Mouse (Mus musculus) gonadal fat pad, adult 2 months (tissue): ENCODE data around the gene Mmp24. TPM values are rescaled to one million over a fixed set of nuclear protein-coding genes. Genes with fewer than 3 reads are reported as not detected.
"Not testable (repeated sequence)": the region's sequence is repeated elsewhere in the genome, so short reads cannot be mapped to it uniquely, and the experiment has no call there.

ENCODE experiments used
- DNase-seq: peaks from one replicate; pipeline ENCODE4 v3.0.0-alpha.2; 2012; ENCODE audit warnings: low read depth
- polyA plus RNA-seq: library from polyadenylated mRNA; depleted of rRNA; stranded (reverse); fragments of >200 nt; gene quantifications from 2 replicates; pipeline ENCODE4 v1.2.3, GENCODE M21; 2012; rRNA removed

Mmp24 gene
- 0.09 and 0.13 TPM in 2 replicates for polyA plus RNA-seq

DNA sequence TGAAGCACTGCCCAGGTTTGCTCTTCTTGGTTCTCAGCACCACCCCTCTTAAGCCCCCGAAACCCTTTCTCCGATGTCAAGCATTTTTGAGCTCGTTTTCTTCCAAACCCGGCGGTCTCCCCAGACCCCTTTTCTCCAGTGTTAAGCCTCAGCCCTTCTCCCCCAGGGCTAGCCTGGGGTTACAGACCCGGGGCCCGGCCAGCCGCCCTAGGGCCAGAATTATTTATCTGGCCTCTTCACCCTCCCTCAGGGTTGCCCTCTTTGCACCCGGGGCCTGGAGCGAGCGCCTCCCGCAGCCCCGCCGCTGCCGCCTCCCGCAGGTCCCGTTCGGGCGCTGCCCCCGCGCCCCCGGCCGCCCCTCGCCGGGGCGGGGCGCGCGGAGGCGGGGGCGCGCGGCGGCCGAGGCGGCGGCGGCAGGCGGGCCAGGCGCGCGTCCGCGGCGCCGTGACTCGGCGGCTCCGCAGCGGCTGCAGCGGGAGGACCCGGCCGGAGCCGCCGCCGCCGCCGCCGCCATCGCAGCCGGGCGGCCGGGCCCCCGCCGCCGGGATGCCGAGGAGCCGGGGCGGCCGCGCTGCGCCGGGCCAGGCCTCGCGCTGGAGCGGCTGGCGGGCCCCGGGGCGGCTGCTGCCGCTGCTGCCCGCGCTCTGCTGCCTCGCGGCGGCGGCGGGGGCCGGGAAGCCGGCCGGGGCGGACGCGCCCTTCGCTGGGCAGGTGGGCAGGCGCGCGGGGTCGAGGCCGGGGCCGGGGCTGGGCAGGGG, at the start of gene Mmp24:
TSS of gene Mmp24 (plus strand) at position 416 of the 758 bp plus-strand sequence.
- DNase-seq = no peak

DNA sequence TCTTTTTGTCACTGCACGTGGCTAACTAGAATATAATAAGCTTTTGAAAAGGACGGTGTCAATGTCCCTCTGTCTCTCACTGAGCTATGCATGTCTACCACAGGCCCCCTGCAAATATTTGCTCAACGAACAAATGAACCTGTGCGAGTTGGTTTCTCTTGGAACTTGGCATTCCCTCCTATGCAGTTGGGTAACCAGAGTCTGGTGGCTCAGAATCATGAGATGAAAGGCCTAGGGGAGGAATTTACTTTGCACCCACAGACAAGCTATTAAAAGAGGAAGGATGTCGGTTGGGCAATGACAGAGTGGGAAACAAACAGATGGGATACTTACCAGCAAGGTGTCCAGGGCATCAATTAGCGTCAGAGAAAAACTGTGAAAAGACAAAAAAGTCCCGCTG, 48.8 kb upstream of the Mmp24 start:
- peak; percentile 64 for DNase-seq

DNA sequence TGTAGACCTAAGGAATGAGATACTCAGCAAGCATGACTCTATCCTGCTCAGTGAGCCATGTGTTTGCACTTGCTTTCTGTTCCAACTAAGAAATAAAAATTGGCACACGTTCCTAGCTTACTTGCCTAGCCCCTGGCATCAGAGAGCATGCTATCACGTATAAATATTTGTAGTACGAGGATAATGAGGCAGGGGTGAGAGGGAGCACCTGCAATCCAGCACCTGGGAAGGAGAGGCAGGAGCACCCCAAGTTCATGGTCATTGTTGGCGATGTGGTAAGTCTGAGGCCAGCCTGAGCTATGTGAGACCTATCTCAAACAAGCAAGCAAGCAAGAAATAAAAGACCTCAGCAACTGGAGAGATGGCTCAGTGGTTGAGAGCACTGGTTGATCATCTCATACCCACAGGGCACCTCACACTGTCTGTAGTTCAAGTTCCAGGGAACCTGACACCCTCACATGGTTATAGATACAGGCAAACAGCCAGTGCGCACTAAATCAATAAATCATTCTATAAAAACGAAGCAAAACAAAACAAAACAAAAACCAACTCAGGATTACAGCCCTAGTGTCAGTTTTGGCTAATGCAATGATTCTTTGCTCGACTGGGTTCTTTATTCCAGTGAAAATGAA, 47.3 kb upstream of the Mmp24 start:
- no peak for DNase-seq

DNA sequence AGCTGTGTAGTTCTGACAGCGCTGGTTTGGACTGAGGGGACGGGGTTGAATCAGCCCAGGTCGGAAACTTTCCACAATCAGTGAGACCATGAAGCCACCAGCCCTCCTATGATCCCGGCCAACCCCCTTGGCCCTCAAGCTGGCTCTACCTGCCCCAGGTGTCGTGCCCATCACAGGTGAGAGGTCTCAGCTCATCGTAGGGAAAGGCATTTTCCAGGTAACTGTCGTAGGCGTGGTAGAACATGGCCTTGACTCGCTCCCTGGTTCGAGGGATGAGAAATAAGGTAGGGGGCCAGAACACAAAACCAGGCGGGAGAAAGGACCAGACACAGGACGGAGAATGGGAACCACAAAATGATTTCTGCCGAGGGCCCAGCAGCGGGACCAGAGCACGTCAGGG, 46.4 kb upstream of the Mmp24 start:
- no peak for DNase-seq

DNA sequence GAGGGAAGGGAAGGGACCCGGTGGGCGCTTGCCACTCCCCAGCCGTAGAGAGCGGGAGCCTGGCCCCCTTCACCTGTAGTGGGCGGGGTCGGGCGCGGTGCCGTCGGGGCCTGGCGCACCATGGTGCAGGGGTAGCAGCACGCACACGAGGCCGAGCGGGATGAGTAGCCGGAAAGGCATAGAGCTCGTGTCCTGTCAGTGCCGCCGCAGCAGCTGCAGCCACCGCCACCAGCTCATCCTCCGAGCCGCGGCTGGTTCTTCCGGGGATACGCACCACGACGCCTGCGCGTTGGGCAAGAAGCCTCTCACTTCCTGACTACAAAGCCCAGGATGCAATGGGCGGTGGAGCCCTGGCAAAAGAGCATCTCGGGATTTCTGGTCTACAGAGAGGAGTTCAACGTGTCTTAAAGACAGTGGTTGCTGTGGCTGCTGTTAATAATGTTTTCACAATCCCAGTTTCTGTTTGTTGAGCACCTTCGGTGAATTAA, 45.9 kb upstream of the Mmp24 start, which contains the start of gene Edem2:
TSS of gene Edem2 (minus strand) at position 318 of the 488 bp plus-strand sequence.
- peak; percentile 51 for DNase-seq

DNA sequence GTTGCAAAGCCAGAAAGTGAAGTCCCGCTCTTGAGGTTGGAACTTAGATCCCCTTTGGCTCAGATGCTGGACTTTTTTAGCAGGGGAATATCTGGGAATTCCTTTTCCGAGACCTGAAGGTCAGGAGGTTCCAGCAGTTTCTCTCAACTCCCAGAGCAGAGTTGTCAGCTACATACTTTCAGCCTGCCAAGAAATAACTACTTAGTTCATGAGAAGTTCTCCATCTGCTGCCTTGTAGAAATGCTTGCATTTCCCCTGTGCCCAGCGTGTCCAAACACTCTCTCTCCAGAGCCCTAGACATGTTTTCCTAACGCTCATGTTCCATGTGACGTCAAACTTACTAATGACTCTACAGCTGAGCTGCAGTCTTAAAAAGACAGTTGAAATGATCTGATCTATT, 40.1 kb upstream of the Mmp24 start:
- no peak for DNase-seq

DNA sequence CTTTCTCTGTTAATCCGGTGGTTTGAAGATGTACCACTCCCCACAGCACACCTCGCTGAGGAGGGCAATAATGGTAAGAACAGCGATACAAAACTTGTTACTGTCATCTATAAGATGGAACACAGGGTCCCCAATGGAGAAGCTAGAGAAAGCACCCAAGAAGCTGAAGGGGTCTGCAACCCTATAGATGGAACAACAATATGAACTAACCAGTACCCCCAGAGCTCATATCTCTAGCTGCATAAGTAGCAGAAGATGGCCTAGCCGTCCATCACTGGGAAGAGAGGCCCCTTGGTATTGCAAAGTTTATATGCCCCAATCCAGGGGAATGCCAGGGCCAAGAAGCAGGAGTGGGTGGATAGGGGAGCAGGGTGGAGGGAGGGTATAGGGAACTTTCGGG, 39.4 kb upstream of the Mmp24 start, which contains the start of gene Gm17581:
TSS of gene Gm17581 (minus strand) at position 101 of the 400 bp plus-strand sequence.
- DNase-seq = not testable (repeated sequence)

DNA sequence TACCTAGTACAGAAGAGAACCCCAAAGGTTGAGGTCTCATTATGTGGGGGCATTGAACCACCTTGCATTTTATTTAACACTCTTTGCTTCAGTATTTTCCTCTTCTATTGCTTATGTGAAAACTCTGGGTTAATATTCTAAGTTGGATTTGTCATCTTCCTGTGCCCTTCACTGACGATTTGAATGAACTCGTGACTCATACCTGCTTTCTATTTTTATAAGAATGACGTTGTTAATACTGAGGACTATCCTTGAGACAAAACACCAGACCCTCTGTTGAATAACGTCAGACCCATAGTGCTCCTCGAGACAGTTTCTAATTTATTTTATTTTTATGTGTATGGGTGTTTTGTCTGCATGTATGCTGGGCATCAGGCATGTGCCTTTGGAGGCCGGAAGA, 38.2 kb upstream of the Mmp24 start:
- DNase-seq = no peak

DNA sequence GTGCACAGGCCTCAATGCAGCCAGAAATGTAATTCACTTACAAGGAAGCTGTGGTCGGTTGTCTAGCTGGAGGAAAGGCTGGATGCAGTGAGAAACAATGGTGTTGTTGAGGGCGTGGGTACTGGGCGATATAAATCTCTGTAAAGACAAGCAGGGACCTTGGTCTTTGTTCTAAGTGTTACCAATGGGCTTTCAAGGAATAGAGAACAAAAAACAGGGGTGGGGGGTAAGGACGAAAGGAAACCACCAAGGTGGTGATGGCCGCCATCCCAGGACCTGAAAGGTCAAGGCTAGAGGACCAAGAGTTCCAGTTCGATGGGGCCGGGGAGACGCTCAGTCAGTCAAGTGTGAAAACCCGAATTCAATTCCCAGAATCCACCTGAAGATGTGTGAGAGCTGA, 37.3 kb upstream of the Mmp24 start:
- no peak for DNase-seq

DNA sequence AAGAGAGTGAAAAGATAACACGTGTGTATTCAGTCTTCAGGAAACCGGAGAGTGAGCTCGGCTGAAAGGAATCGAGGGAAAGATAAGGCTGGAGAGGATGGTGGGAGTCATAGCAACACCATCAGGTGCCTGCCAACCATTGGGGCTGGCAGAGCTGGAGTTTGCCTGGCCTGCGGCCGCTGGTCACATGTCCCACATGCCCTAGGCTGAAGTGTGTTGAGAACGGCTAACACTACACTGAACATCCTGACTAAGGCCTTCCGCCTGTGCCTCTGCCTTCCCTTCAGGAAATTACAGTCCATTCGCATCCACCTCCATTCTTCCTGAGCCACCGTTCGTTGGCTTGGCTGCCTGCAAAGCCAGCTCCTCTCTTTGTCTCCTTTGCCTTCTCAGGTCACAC, 32.9 kb upstream of the Mmp24 start:
- no peak for DNase-seq

DNA sequence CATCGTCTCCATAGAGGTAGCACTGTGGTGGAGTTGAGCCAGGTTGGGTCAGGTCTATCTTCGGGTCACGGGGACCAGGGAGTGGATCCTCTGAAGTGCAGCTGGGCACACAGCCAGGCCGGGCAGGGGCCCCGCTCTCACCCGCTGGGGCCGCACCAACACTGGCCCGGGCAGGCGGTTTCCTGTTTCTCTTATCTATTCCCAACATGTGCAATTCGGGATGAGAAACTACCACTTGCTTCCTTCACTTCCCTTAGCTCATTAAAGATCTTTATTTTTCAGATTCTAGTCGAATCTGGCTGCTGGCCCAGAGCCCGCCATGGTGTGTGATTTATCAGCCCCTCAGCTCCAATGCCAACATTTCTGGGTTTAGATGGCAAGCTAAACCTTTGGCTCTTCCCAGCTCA, 32.2 kb upstream of the Mmp24 start:
- DNase-seq = no peak

DNA sequence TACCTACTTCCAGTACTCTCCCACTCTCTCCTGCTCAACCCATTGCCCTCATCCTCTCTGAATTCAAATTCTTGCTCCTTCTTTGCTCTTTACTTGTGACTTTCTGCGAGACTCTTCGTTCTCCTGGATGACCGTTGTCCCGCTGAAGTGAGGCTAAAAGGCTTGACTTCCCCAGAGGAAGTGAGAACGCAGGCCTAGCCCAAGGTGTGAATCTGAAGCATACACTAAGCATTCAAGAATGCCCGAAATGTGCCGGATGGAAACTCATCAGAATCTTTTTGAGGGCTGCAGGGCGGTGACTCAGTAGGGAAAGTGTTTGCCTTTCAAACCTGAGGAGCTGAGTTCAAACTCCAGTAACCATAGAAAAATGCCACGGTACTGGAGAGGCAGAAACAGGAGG, 31.8 kb upstream of the Mmp24 start:
- no peak for DNase-seq

DNA sequence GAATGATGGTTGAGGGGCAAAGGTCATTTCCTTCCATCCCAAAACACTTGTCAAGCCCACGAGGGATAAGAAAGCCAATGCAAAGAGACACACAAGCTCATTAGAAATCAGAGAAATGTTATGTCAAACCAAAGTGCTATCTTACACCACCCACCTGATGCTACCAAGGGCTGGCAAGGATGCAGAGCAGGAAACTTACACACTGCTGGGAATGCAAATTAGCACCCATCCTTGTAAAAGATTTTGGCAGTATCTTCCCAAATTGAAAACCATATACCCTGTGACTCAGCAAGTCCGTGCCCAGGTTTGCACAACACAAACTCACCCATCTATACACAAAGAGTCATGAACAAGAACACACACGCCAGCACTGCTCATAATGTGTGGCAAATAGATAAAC, 29.7 kb upstream of the Mmp24 start:
- no peak for DNase-seq

DNA sequence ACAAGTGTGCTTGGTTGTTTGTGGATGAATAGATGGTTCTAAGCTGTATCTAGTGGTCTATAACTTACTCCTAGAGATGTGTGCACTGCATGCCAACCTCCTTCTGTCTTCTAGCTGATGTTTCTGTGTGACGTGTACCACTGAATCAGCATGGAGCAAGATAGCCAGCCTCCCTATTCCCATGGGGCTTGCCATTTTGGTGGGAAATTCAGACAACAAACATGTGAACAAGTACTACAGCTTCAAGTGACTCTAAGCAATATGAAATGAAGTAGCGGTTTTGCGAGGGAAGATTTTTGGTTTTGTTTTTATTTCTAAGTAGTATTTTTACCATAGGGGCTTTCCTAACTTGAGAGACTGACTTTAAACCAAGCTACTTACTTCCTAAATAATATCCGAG, 25.7 kb upstream of the Mmp24 start:
- DNase-seq = no peak

DNA sequence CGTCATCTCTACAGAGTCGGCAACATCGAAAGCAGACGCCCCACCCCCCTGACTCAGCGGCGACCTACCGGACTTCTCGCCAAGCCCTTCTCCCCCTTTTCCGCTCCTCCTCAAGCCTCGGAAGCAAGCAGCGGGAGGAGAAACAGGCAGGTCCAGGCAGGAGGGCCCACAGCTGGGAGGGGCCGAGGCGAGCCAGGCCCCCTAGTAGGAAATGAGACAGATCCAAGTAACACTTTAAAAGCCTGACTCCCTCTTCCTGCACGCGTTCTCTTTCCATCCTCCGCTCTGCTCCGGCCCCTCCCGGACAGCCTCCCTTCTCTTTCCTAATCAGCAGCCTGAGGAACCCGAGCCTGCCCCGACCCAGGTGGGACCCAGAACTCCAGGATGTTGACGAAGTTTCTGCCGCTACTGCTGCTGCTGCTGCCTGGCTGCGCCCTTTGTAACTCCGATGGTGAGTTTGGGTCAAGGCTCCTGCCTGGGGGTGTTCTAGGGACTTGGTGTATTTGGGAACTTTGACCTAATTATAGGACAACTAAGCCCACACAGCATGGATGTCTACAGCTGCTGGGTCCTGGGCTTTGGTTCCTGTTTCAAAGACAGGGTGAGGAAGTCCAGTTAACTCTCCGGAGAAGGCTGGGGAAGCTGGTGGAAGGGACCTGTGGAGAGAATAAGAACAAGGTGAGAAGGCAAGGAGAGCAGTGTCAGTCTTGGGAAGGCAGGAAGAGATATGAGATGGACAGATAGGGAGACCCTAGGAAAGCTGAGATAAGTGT, 23.9 kb upstream of the Mmp24 start, which contains the start of gene Procr:
TSS of gene Procr (plus strand) at position 104 of the 773 bp plus-strand sequence.
- DNase-seq = no peak

DNA sequence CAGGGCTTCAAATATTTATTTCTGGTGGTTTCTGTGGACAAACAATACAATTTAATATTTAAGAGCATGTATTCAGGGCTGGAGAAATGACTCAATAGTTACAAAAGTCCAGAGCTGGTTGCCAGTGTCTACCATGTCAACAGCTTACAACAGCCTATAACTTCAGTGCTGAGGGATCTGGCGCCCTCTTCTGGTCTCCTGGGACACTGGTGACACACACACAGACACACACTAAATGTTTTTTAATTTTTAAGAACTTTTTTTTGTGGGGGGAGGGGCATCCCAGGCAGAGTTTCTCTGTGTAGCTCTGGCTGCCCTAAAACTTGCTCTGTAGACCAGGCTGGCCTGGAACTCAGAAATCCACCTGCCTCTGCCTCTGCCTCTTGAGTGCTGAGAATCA, 19.4 kb upstream of the Mmp24 start:
- no peak for DNase-seq

DNA sequence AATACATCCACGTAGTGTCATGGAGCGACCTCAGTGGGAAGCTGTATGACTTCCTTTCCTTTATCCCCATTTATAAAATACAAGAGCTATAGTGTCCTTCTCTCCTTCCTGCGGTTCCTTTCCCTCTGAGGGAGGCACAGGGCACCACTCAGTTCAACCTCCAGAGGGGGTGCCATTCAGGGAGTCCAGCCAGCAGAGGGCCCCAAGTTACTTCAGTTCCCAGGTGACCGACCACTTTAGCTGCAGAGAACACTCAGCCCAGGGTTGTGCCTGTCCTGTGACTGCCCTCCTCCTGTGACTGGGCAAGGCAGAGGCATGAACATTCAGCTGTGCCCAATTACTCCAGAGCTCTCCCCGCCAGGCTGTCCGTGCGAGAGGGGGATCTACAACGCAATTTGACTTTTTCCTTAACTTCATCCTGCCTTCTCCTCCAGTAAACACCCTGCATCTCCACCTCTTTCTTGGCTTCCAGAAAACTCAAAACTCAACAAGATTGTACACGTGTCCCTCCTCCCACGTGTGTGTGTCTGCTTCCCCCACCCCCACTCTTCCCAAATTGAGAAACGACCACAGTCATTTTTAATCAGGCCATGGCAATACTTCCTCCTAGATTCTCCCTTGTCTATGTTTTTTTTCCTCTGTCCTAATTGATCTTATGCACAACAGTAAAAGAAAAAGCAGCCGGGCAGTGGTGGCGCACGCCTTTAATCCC, 18.1 kb upstream of the Mmp24 start:
- DNase-seq = no peak

DNA sequence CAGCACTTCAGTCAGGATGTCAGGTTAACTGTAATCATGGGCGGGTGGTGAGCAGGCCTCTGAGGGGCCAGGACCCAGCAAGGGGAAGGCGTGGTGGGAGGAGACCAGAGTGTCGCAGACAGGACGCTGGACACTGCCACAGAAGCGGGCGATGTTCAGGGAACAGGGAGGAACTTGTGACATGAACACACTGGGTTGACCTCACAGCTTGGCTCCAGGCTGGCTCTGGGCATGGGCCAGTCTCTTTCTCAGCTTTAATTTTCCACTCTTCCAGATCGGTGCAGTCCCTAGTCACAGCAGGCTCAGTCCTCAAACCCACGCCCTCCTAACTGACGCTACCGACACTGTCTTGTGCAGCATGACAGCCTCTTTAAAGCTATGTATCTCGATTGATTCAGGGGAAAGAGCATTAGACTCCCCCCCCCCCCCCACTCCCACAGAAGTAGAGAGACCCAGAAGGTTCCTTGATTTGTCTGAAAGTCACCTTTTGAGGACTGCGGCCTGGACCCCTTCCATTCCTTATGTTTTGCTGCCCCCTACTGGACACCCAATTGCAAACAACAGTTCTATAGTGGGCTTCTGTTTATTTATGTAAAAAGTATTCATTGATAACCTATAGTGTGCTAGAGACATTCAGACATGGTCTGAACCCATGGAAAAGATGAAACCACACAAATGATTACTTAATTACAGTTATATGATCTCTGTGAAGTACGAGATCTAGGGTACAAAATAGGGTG, 10.3 kb upstream of the Mmp24 start:
- no peak for DNase-seq

DNA sequence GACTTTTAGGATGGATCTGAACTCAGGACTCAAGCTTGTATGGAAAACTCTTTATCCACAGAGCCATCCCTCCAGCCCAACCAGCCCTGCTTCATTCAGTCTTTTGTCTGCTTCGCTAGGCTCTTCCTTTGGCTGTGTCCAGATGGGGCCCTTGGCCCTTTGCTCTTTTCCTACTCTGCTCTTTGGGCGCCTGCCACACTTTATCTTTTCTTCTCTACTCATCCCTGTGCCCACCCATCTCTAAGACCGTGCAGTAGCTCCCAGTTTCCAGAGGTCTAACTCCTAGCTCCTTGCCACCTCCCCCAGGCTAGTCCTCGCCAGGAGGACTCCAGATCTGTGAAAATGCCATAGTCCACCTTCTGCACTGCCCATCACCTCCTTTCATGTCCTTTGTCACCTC, 1.5 kb upstream of the Mmp24 start:
- no peak for DNase-seq

DNA sequence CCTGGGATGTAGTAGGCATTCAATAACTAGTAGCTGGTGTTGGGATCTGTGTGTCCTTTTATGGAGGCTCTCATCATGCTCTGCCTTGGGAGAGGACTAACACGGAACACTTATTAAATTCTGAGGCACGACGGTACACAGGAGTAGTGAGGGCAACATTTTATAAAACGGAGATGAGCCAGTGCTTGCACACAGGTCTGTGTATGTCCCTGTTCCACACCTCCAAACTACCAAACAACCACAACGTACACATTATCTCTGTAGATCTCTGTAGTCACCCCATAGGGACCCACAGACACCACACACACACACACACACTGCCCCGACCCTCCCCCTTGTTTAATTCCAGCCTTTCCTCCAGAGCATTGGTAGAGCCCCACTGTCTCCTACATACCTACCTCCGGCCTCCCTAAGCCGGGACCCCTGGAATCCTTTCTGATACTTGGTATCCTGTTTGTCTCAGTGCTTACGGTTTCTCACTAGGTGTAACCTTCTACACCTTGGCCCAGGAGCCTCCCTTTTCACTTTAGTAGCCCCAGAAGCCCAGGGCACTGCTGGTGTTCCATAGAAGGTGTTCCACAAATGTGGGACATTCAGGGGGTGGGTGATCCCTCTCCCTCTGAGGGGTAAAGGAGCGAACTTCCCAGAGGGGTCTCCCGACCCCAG, 748 bp upstream of the Mmp24 start:
- DNase-seq = no peak
